Mouse (Mus musculus): ENCODE results near the gene Gm28041. TPM values are rescaled to one million over a fixed set of nuclear protein-coding genes. Genes with fewer than 3 reads are reported as not detected.

Gm28041 gene
- total RNA-seq, 2 experiments from 2014 or later, result 0.35 TPM

Other genes starting within 250 kb of the Gm28041 start
- gene Rsl1, start 202.6 kb downstream of the Gm28041 start, total RNA-seq (2021), result 1 to 10 TPM; 1.5 to 1.7 TPM
- gene Zfp455, start 181.2 kb downstream of the Gm28041 start, total RNA-seq (2021), result under 1 TPM; 0.44 to 0.66 TPM
- gene Zfp458, start 97.3 kb downstream of the Gm28041 start, total RNA-seq (2021), result 1 to 10 TPM; 1.1 to 1.2 TPM
- 1 to 10 TPM in 1 of 2 experiments, under 1 TPM in 1; 0.80 to 2.0 TPM for gene Zfp457, start 69.2 kb downstream of the Gm28041 start, total RNA-seq (2021)
- gene Zfp595, start 43.2 kb downstream of the Gm28041 start, total RNA-seq (2021), result 1 to 10 TPM; 1.2 TPM
- gene Gm28044, start 15.2 kb downstream of the Gm28041 start, total RNA-seq (2021), result under 1 TPM in 1 of 2 experiments, not detected in 1; 0.66 TPM
- gene Zfp953, start 15.1 kb downstream of the Gm28041 start, total RNA-seq (2021), result under 1 TPM; 0.89 to 0.90 TPM
- under 1 TPM; 0.18 to 0.21 TPM for gene Zfp456, start 77 bp upstream of the Gm28041 start, total RNA-seq (2021)
- 1 to 10 TPM in 1 of 2 experiments, under 1 TPM in 1; 0.64 to 1.8 TPM for gene Zfp429, start 24.1 kb upstream of the Gm28041 start, total RNA-seq (2021)
- under 1 TPM; 0.20 to 0.21 TPM for gene Zfp459, start 45.7 kb upstream of the Gm28041 start, total RNA-seq (2021)
- gene Zfp874a, start 75.9 kb upstream of the Gm28041 start, total RNA-seq (2021), result 1 to 10 TPM; 3.0 to 4.2 TPM
- 1 to 10 TPM; 6.5 to 8.4 TPM for gene Zfp874b, start 108.5 kb upstream of the Gm28041 start, total RNA-seq (2021)
- 1 to 10 TPM; 3.6 to 3.7 TPM for gene Zfp58, start 124.8 kb upstream of the Gm28041 start, total RNA-seq (2021)
- under 1 TPM in 1 of 2 experiments, not detected in 1; 0.23 TPM for gene Gm26965, start 150.4 kb upstream of the Gm28041 start, total RNA-seq (2021)
- 1 to 10 TPM; 5.1 to 5.8 TPM for gene Zfp87, start 150.4 kb upstream of the Gm28041 start, total RNA-seq (2021)
- gene Zfp748, start 178.1 kb upstream of the Gm28041 start, total RNA-seq (2021), result 1 to 10 TPM; 2.1 to 2.6 TPM
- gene Zfp729b, start 234.0 kb upstream of the Gm28041 start, total RNA-seq (2021), result 1 to 10 TPM; 2.4 to 2.8 TPM

Measured in gastrocnemius, postnatal 14 days (tissue).